Mouse (Mus musculus) spleen, adult 2 months (tissue): ENCODE measurements around the gene Gstm4.

Experiments used
- CTCF ChIP-seq: fragments of 200-500 bp; IDR thresholded peaks from 2 replicates; pipeline ENCODE4 v1.5.1; 2011; ENCODE audit warnings: mild to moderate bottlenecking, inconsistent platforms; ENCODE audit not compliant: insufficient read depth, insufficient read length, insufficient replicate concordance; ENCODE audit errors: extremely low read depth
- POLR2A ChIP-seq: fragments of 200-500 bp; IDR thresholded peaks from 2 replicates; pipeline ENCODE4 v1.6.1; 2011; ENCODE audit warnings: low read depth, low read length, inconsistent platforms

- no peak for TF ChIP-seq CTCF
- no peak for TF ChIP-seq POLR2A
These were observed 22.0 kb downstream of the Gstm4 start for GRCm38 (mm10) chr3:108022650-108023049.
